Mouse (Mus musculus) intestine, embryonic 14.5 days (tissue): ENCODE data around the gene Gsto1. TPM values are rescaled to one million over a fixed set of nuclear protein-coding genes. Genes with fewer than 3 reads are reported as not detected.
"Not testable (repeated sequence)": the region's sequence is repeated elsewhere in the genome, so short reads cannot be mapped to it uniquely, and the experiment has no call there.

Experiments used
- ATAC-seq: fragments of 200-750 bp; cut with Nextera tagmentation; replicated peaks from 2 replicates; pipeline ENCODE4 v1.8.0; 2017; ENCODE audit warnings: low read depth, moderate number of reproducible peaks, moderate TSS enrichment, moderate library complexity; ENCODE audit not compliant: low FRiP score, low TSS enrichment
- DNase-seq: peaks from one replicate; pipeline ENCODE4 v3.0.0-alpha.2; 2018; ENCODE audit warnings: low spot score
- H3K27ac ChIP-seq: fragments of 300-500 bp; sonication (generic); 2 replicates; pipeline ENCODE4 v1.5.1; 2014; ENCODE audit warnings: low read depth, mild to moderate bottlenecking, control low read depth
- H3K27me3 ChIP-seq: fragments of 300-500 bp; sonication (generic); replicated peaks from 2 replicates; pipeline ENCODE4 v1.6.1; 2014; ENCODE audit warnings: low read length, control low read depth; ENCODE audit not compliant: control insufficient read depth, insufficient read depth
- H3K36me3 ChIP-seq: fragments of 300-500 bp; sonication (generic); 2 replicates; pipeline ENCODE4 v1.6.1; 2014; ENCODE audit warnings: low read length, control low read depth; ENCODE audit not compliant: control insufficient read depth, insufficient read depth
- H3K4me1 ChIP-seq: fragments of 300-500 bp; sonication (generic); replicated peaks from 2 replicates; pipeline ENCODE4 v1.6.1; 2014; ENCODE audit warnings: low read length, control low read depth, mixed read lengths; ENCODE audit not compliant: control insufficient read depth, insufficient read depth
- H3K4me2 ChIP-seq: fragments of 300-500 bp; sonication (generic); 2 replicates; pipeline ENCODE4 v1.6.1; 2014; ENCODE audit warnings: low read length
- H3K4me3 ChIP-seq: fragments of 300-500 bp; sonication (generic); 2 replicates; pipeline ENCODE4 v1.5.1; 2014; ENCODE audit warnings: low read depth, low read length, control low read depth, mixed read lengths
- H3K9ac ChIP-seq: fragments of 300-500 bp; sonication (generic); 2 replicates; pipeline ENCODE4 v1.6.1; 2014; ENCODE audit warnings: mild to moderate bottlenecking, low read length
- H3K9me3 ChIP-seq: fragments of 300-500 bp; sonication (generic); 2 replicates; pipeline ENCODE4 v1.6.1; 2016; ENCODE audit warnings: low read length, control low read depth; ENCODE audit not compliant: control insufficient read depth
- WGBS: fragments of 180-500 bp; shearing (Covaris S2); extraction: QIAGEN DNeasy Blood & Tissue Kit; methylation state at CpG from one replicate; pipeline ENCODE4 v1.1.7; 2014; 5-methylcytosine and 5-hydroxymethylcytosine counted together
- polyA plus RNA-seq: library from polyadenylated mRNA; unstranded; fragments of >200 nt; fragmentation: Nextera tagmentation; extraction: Ambion mirVana; gene quantifications from 2 replicates; pipeline ENCODE4 v1.2.1, GENCODE M21; 2014

The Gsto1 gene
- polyA plus RNA-seq, 1 experiment from 2014 or later, result 340 TPM

DNA sequence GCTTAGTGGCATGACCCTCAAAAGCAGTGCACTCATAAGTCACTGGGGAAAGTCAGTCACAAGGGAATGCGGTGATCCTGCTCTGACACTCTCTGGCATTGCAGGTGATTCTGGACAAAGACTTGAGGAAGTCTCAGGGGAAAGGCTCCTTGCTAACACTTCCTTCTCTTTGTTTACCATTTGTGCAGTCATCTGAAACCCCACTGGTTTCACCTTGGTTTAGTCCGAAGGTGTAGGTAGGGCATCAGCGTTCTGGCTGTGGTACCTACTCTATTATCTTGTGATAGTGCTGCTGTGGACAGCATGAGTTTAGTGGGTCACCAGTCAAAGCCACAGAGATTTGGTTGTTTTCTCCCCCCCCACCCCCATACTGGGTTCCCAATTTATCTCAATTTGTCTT, 5.0 kb upstream of the Gsto1 start:
- 93% methylated on average over 3 of the region's 3 CpGs for WGBS
- no peak for DNase-seq

DNA sequence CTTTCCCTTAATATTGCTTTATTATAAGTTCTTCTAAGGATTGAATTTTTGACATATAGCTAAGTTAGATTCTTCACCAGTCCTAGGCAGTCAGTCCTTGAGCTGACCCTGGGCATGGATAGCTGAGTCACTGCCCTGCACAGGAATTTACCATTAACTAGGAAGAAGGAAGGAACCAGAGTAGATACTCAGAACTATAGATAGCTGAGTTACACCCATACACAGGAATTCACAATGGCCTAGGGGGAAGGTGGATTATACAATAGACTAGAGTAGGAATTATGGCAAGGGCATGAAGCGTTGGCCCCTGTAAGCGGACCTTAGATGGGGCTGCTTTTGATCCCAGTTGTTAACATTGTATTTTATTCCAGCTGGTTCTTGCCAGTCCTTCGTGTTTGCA, 2.6 kb upstream of the Gsto1 start:
- WGBS, result 74% methylated on average over 3 of the region's 3 CpGs
- not testable (repeated sequence) for H3K27ac ChIP-seq, ATAC-seq

More for the DNA sequence above, 5.0 kb upstream of the Gsto1 start:
- Histone ChIP-seq H3K4me2 (no peak overlapping the region), H3K9ac (no peak overlapping the region), H3K27ac (no peak overlapping the region), H3K9me3 (no peaks in the 10 kb centered on the region), H3K4me1 (0 out of 2 replicates have a peak, but pooled peaks cover 6% of the 10 kb centered on the region), H3K36me3 (no peaks in the 10 kb centered on the region), H3K27me3 (no peaks in the 10 kb centered on the region), H3K4me3 (no peak overlapping the region)
- ATAC-seq, result no peak

DNA sequence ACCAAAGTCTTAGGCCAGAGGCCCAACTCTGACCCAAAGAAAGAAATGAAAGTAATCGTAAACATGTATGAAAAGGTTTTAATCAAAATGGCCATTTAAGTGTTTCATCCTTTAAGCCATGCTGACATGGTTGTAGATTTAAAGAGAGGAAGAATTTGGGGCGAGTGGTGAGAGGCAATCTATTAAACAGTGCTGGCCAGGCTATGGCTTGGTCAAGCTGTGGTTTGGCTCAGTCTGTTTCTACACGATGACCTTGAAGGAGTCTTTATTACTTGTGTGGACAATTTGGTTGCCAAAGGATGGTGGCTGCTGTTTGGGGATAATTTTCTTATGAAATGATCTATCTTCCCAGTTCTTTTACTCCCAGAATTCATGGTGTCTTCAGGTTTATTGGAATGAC, 1.7 kb upstream of the Gsto1 start:
- H3K4me3 ChIP-seq, result no peak overlapping the region
- H3K9ac ChIP-seq, result no peak overlapping the region
- DNase-seq, result no peak
- H3K27me3 ChIP-seq, result no peaks in the 10 kb centered on the region
- no peak overlapping the region for H3K4me2 ChIP-seq
- peaks cover 3% of the 10 kb centered on the region; the same call in 1 of the 2 replicates for H3K36me3 ChIP-seq
- 0 out of 2 replicates have a peak, but pooled peaks cover 6% of the 10 kb centered on the region for H3K4me1 ChIP-seq
- no peak for ATAC-seq
- no peaks in the 10 kb centered on the region for H3K9me3 ChIP-seq
- H3K27ac ChIP-seq, result no peak overlapping the region
- 84% methylated on average over 3 of the region's 3 CpGs for WGBS

More for the DNA sequence above, 2.6 kb upstream of the Gsto1 start:
- H3K27me3 ChIP-seq, H3K36me3 ChIP-seq, H3K9ac ChIP-seq, H3K4me2 ChIP-seq, H3K4me1 ChIP-seq, H3K4me3 ChIP-seq, H3K9me3 ChIP-seq, DNase-seq: not testable (repeated sequence)

DNA sequence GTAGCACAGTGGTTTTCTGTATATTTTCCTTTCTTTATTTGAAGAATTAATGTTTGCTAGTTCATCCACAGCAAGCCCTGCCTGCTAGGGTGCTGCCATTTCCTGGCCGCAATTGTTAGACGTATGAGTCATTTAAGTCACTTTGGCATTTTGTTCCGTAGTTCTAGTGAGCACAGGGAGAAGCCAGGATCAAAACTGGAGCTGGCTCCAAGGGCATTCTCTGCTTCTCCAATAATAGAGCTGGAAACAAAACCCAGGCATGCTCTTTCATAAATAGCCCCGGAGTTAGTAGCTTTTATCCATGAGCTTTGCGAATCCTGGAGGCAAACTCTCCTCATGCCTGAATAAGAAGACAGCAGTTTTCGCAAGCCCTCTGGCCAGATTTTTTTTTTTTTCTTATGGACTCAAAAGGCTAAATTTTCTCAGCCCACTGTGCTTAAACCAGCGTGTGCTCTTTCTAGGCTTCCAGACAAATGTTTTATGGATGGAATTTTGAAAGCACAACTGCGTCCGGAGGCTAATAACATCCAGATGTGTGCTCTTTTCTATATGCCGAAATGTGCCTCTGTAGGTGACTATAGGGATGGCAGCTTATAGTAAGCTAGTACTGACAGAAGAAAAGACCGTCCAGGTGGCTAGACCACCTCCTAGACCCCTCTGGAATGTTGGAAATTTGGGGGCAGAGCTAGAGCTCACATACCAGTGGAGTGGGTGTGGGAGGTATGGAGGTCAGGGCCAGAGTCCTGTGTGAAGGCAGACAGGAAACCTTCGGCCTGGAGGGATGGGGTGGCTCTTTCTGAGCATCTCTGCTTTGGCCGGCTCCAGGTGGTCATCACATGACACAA, 597 bp upstream of the Gsto1 start:
- DNase-seq (no peak), ATAC-seq (peak; percentile 77)
- H3K27ac ChIP-seq, result no peak overlapping the region
- H3K36me3 ChIP-seq, result peaks cover 14% of the 10 kb centered on the region; the same call in 1 of the 2 replicates
- H3K4me2 ChIP-seq, result peak overlapping the region; percentile 81
- H3K9ac ChIP-seq, result no peak overlapping the region
- peak overlapping the region; percentile 66 for H3K4me3 ChIP-seq
- no peaks in the 10 kb centered on the region for H3K27me3 ChIP-seq
- 15% methylated on average over 13 of the region's 13 CpGs for WGBS
- 0 out of 2 replicates have a peak, but pooled peaks cover 6% of the 10 kb centered on the region for H3K4me1 ChIP-seq
- no peaks in the 10 kb centered on the region for H3K9me3 ChIP-seq

DNA sequence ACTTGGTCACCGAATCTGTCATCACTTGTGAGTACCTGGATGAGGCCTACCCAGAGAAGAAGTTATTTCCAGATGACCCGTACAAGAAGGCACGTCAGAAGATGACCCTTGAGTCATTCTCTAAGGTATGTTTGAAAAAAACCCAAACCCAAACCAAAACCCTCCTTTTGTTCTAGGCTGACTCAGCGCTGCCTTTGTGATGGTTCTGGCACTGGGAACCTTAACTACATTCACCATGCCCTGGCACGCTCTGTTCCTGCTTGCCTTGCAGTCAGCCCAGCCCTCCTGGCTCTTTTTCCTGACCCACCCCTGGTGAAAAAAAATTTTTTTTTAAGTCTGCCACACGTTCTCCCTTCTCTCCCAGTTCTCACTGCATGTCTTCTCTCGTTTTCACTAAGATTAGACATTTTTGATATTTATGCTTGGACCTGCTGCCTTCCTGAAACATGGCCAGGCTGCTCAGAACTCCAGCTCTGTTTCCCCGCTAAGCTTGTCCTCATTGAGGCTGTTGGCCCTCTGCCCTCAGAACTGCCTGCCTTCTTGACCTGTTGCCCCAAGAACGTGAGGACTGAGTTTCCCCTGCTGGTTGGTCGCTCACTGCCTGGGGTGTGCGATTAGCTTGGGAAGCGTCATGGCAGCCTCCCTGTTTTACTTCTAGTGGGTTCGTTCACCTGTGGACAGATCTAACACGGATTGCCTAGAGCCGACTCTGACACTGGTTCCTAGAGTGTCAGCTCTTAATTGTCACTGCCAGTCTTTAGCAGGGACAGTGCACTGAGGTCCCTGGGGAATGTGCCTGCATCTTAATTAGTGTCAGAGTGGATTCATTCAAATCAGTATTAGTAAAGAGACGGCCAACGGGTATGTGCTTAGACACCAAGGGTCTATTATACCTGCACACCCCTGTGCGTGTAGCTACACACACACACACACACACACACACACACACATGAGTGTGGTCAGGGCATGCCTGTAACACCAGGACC, 3.5 kb downstream of the Gsto1 start:
- H3K4me3 ChIP-seq, result no peak overlapping the region
- no peaks in the 10 kb centered on the region for H3K9me3 ChIP-seq
- H3K4me1 ChIP-seq, result 0 out of 2 replicates have a peak, but pooled peaks cover 6% of the 10 kb centered on the region
- 87% methylated on average over 18 of the region's 18 CpGs for WGBS
- DNase-seq, result no peak
- no peaks in the 10 kb centered on the region for H3K27me3 ChIP-seq
- no peak overlapping the region for H3K4me2 ChIP-seq
- no peak overlapping the region for H3K27ac ChIP-seq
- no peak for ATAC-seq
- no peak overlapping the region for H3K9ac ChIP-seq
- H3K36me3 ChIP-seq, result peaks cover 35% of the 10 kb centered on the region

DNA sequence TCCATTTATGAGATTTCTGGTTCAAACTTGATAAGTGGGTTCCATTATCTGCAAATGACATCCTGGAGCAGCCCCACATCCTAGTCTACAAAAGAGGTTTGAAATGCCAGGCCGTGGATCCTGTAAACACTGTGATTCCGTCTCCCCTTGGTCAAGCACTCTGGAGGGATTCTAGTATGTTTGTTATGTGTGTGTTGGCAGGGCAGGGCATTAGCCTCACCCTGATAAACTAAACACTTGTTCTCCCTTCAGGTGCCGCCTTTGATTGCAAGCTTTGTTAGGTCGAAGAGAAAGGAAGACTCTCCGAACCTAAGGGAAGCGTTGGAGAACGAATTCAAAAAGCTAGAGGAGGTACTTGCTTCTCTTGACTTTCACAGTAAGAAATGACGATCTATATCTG, 4.4 kb downstream of the Gsto1 start:
- H3K36me3 ChIP-seq, result peaks cover 39% of the 10 kb centered on the region
- H3K4me2 ChIP-seq, result no peak overlapping the region
- ATAC-seq (no peak), DNase-seq (no peak)
- no peaks in the 10 kb centered on the region for H3K27me3 ChIP-seq
- H3K4me3 ChIP-seq, result no peak overlapping the region
- H3K9me3 ChIP-seq, result no peaks in the 10 kb centered on the region
- no peak overlapping the region for H3K9ac ChIP-seq
- 0 out of 2 replicates have a peak, but pooled peaks cover 3% of the 10 kb centered on the region for H3K4me1 ChIP-seq
- H3K27ac ChIP-seq, result no peak overlapping the region
- 80% methylated on average over 8 of the region's 8 CpGs for WGBS

DNA sequence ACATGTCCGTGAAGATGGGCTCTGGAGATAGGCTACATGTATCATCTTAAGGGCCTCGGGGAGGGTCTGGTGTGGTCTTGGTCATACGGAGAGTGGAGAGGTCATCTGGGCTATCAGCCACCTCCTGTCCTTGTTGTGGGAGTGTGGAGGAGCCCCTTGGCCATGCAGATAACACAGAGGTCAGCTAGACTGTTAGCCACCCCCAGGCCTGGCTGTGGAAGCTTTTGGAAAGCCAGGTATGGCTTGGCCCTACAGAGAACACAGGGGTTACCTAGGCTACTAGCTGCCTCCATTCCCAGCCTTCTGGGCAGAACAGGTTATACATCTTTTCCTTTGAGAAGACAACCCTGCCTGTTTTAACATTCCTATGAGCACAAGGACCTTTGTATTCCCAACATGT, 7.8 kb downstream of the Gsto1 start:
- DNase-seq (peak; percentile 46), ATAC-seq (no peak)
- Histone ChIP-seq H3K4me1 (peaks cover 3% of the 10 kb centered on the region; the same call in 1 of the 2 replicates), H3K36me3 (peaks cover 39% of the 10 kb centered on the region), H3K9me3 (no peaks in the 10 kb centered on the region), H3K4me3 (no peak overlapping the region), H3K27me3 (no peaks in the 10 kb centered on the region), H3K4me2 (no peak overlapping the region), H3K9ac (no peak overlapping the region), H3K27ac (no peak overlapping the region)
- 95% methylated on average over 3 of the region's 3 CpGs for WGBS

DNA sequence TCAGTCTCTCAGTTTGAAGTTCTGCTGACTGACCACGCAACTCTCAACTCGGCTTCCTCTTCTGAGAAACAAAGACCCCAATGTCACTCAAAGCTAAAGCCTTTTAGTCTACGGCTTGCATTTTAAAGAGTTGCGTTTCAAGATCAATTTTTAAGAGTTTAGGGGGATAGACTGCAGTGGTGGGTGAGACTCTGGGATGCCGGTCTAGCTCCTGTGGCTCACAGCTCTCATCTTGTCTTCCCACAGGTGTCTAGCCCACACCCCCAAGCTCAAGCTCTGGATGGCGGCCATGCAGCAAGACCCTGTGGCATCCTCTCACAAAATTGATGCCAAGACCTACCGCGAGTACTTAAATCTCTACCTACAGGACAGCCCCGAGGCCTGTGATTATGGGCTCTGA, 9.3 kb downstream of the Gsto1 start:
- Histone ChIP-seq H3K27me3 (no peaks in the 10 kb centered on the region), H3K36me3 (peaks cover 26% of the 10 kb centered on the region), H3K9me3 (no peaks in the 10 kb centered on the region), H3K4me2 (no peak overlapping the region), H3K9ac (no peak overlapping the region), H3K27ac (no peak overlapping the region), H3K4me1 (peaks cover 3% of the 10 kb centered on the region; the same call in 1 of the 2 replicates), H3K4me3 (no peak overlapping the region)
- ATAC-seq (no peak), DNase-seq (peak; percentile 48)
- WGBS, result 98% methylated on average over 9 of the region's 9 CpGs
